Mouse (Mus musculus): Measurements from ENCODE around the gene Ptprcap. TPM values are rescaled to one million over a fixed set of nuclear protein-coding genes. Genes with fewer than 3 reads are reported as not detected.

Ptprcap gene
- polyA plus RNA-seq (2021; fragmentation: Nextera tagmentation) = 0.72 and 1.4 TPM in 2 replicates
- long read RNA-seq, experiment 1 = 0 reads
- long read RNA-seq, experiment 2, partial matches to known transcripts = 0 of 4 reads
- long read RNA-seq, experiment 2, other reads (novel, unspliced or antisense) = 2 of 4 reads

GRCm38 (mm10) chr19:4153232-4153654, at the start of gene Ptprcap:
Ptprcap (plus strand) TSS chr19:4153604.

DNA sequence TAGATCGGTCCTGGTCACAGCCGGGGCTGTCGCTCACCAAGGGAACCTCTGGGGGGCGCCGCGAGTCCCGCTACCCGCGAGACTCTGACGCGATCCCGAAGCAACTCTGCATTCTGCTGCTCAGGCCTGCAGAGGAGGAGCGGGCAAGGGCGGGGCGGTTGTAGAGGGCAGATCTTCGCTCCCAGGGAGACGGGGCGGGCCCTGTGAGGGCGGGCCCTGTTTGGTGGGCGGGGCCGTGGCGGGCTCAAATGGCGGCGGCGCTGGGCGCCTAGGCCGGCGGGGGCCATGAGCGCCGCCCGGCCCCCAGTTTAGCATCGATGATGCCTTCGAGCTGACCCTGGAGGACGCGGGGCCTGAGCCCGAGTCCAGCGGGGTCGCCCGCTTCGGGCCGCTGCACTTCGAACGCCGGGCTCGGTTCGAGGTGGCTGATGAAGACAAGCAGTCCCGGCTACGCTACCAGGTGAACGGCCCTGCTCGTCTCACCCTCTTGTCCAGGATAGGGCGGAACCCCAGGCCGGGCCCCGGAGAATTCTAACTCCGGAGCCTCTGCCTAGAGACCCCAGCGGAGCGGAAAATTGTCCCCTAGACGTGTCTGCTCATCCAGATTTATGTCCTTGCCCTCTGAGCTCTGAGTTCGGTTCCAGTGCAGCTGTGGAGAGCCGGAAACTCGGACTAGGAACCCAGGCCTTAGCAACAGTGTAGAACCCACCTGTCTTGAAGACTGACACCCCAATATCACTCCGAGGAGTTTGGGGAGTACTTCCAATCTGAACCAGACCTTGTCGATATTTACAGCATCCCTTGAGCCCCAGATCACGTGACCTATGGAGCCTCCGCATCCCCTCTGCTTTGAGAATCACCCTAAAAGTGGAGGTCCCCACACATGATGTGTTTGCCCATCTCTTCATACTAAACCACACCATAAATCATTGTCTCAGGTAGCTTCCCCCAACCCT, 27.4 kb upstream of the Ptprcap start, which contains the start of gene Aip:
Gene Aip, minus strand, starts transcription at position 118 of the 956 bp plus-strand sequence.

DNA sequence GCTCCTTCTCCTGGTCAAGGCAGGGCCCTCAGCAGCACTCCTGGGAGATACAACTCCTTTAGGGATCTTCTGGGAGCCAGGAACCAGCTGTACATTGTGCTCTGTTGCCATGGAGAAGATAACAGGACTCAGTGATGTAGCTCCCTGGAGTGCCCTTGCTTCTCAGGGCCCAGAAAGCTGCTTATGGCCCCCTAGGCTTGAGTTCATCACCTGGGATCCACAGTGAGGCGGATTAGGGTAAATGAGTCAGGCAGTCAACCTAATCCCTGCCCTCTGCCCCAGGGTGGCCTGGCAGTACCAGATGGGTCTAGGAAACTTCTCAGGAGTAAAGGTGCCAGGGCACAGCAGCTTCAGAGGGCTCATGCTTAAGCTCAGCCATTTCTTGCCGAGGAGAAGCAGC, 14.0 kb upstream of the Ptprcap start, which contains the start of gene Gpr152:
Gene Gpr152, plus strand, starts transcription at position 342 of the 400 bp plus-strand sequence.

DNA sequence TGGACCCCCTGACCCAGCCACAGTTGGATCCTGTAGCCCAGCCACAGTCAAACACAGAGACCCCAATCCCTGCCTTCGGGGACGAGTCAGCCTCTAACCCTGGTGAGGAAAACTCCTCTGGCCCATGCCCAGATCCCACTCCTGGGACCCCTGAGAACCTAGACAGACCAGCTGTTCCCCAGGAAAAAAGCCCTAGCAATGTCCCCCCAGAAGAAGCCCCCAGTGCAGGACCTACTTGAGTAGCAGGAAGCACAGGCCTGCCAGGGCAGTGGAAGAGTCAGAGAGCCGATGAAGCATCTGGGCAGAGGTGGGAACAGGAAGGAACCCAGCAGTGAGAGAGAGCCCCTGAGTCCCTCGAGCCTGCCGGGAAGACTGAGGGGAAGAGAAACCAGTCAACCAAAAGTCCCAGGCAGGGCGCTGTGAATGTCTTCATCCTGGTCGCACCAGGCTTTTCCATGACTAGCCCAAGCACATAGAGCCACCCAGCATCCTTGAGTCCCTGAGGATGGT, 9.6 kb upstream of the Ptprcap start, which contains the start of gene Cabp4:
Gene Cabp4, minus strand, starts transcription at position 275 of the 510 bp plus-strand sequence.

DNA sequence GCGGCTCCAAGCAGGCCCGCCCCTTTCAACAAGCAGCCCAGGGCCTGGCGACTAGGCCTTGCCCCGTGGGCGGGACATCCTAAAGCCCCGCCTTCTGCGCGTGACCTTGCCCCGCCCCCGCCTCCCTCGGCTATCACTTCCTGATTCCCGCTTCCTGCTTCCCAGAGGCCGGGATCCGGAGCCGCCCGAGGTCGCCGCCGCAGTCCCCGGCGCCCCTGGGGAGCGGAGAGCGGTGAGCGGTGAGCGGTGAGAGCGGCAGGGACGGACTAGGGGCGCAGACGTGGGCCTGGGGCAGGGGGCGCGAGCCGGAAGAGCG, 5.0 kb upstream of the Ptprcap start, which contains the start of gene Coro1b:
Gene Coro1b, plus strand, starts transcription at position 129 of the 316 bp plus-strand sequence.

DNA sequence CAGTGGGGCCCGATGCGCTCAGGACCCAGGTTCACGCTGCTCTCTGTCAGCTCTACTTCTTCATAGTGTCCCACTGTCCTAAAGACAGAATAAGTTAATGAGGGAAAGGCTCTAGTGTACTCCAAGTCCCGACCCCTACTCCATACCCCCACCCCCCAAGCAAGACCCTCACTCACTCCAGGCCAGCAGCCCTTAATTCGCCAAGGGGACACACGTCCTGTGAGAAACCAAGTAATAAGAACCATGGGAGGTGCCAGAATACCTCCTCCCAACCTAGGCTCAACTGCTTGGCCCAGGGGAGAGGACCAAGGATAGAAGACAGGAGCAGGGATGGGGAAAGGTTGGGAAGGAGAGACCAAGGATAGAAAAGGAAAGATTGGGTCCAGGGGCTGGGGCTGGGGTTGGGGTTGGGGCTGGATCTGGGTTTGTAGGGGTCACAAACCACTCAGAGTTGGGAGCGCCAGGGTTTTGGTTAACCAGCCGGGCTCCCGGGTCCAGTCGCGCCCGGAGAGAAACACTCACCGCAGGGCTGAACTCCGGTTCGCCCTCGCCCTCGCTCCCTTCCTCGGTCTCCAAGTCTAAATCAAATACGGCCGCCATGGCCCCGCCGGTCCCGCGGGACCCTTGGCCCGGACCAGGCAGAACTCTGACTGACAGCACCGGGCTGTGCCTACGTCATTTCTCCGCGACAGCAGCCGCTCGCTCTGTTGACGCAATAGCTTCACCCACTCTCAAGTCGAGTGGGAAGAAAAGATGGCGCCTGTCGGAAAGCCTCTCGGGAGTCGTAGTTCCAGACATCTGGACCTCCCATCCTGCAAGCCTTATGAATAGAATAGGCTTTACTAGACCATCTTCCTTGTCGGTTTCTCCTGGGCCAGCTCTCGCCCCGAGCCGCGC, 9.5 kb downstream of the Ptprcap start, which contains the start of gene Rps6kb2:
Gene Rps6kb2, minus strand, starts transcription at position 709 of the 897 bp plus-strand sequence.

DNA sequence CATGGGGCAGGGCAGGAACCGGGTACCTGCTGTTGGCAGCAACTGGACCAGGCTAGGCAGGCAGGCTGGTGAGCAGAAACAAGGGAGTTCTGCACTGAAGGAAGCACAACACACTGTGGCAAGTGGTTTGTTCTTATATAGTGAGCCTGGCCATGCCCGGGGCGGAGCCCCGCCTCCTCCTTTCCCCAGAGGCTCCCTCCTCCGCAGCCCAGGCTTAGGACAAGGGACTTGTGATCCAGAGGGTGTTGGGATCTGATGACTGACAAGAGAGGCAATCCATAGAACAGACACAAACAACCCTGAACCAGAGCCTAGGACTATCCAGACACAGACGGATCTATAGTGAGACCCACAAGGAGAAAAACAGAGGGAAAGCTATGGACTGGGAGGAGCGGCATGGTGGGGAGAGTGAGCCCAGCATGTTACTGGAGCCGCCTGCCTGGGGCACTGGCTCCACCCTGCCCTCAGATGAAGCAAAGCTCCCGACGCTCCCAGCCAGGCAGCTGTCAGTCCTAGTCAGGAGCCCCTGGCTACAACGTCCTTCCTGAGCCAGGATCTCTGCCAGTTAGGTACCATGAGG, 22.1 kb downstream of the Ptprcap start, which contains the start of gene Carns1:
Gene Carns1, minus strand, starts transcription at position 112 of the 580 bp plus-strand sequence.

DNA sequence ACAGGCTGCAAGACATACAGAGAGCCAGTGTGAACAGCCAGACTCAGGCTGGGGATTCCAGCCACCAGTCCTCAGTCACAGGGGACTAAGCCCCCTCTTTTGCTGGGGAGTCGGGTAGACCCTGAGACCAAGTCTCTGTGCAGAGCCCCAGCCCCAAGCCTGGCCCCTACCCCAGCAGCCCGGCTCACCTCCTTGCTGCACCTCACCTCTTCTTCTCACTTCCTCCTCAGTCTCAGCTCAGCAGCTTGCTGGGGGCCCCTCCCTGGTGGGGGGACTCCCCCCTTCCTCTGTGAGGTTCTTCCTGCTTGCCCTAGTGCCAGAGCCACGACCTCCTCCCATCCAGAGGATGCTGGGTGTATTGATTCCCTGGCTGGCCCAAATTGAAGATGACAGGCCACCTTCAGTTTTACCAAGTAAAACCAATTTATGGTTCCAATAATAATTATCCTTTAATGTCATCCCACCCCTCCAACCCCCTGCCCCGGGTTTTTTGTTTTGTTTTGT, 37.5 kb downstream of the Ptprcap start, which contains the start of gene Tbc1d10c:
Gene Tbc1d10c, minus strand, starts transcription at position 454 of the 504 bp plus-strand sequence.

GRCm38 (mm10) chr19:4191528-4192250, 38.3 kb downstream of the Ptprcap start, which contains the start of gene Ppp1ca:
Ppp1ca (plus strand) TSS chr19:4192065.

DNA sequence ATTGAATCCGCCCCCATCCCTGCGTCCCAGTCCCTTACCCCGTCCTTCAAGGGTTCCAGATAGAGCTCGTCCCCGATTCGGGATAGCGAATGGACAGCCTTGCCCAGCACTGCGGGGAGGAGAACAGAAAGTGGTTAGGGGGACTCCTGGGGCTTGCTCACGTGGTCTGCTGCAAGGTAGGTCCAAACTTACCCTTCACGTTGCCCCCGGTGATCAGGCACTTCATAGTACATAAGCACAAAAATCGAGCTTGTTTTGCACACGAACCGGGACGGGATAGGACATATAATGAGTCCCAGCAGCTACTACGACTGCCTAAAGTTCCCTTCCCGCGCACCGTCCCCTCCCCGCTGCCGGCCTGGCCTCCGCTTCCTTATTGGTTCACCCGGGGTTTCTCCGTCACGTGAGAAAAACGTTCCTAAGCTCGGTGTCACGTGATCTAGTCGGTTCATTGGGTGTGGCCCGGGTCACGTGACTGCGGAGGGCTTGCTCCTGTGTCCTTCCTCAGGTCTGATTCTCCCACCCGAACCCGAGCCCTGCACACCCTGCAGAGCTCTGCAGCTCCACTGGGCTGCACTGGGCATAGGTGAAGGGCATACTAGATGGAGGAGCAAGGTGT, 48.0 kb downstream of the Ptprcap start, which contains the start of gene Rad9a:
Gene Rad9a, minus strand, starts transcription at position 372 of the 619 bp plus-strand sequence.

Other genes with a start within 250 kb of the Ptprcap start
- 3.1 and 3.9 TPM in 2 replicates for gene Tcirg1, start 246.5 kb upstream of the Ptprcap start, polyA plus RNA-seq (2021; fragmentation: Nextera tagmentation)
- 579 and 589 TPM in 2 replicates for gene Ndufs8, start 240.8 kb upstream of the Ptprcap start, polyA plus RNA-seq (2021; fragmentation: Nextera tagmentation)
- 6.4 and 6.9 TPM in 2 replicates for gene Aldh3b1, start 223.8 kb upstream of the Ptprcap start, polyA plus RNA-seq (2021; fragmentation: Nextera tagmentation)
- 20.5 and 23.3 TPM in 2 replicates for gene Unc93b1, start 218.4 kb upstream of the Ptprcap start, polyA plus RNA-seq (2021; fragmentation: Nextera tagmentation)
- gene Aldh3b3, start 195.0 kb upstream of the Ptprcap start, polyA plus RNA-seq (2021; fragmentation: Nextera tagmentation) = 0.13 TPM in 1 of 2 replicates, not detected in the other
- gene Aldh3b2, start 181.3 kb upstream of the Ptprcap start, polyA plus RNA-seq (2021; fragmentation: Nextera tagmentation) = 2.0 and 2.7 TPM in 2 replicates
- 3.2 and 3.9 TPM in 2 replicates for gene Acy3, start 167.0 kb upstream of the Ptprcap start, polyA plus RNA-seq (2021; fragmentation: Nextera tagmentation)
- not detected in 2 replicates for gene Tbx10, start 160.9 kb upstream of the Ptprcap start, polyA plus RNA-seq (2021; fragmentation: Nextera tagmentation)
- gene Nudt8, start 153.0 kb upstream of the Ptprcap start, polyA plus RNA-seq (2021; fragmentation: Nextera tagmentation) = 21.4 and 23.0 TPM in 2 replicates
- 0.13 and 0.21 TPM in 2 replicates for gene Gm49405, start 153.0 kb upstream of the Ptprcap start, polyA plus RNA-seq (2021; fragmentation: Nextera tagmentation)
- 2.1 and 3.3 TPM in 2 replicates for gene Doc2g, start 150.3 kb upstream of the Ptprcap start, polyA plus RNA-seq (2021; fragmentation: Nextera tagmentation)
- 400 and 516 TPM in 2 replicates for gene Ndufv1, start 140.8 kb upstream of the Ptprcap start, polyA plus RNA-seq (2021; fragmentation: Nextera tagmentation)
- gene Gstp1, start 115.6 kb upstream of the Ptprcap start, polyA plus RNA-seq (2021; fragmentation: Nextera tagmentation) = 1,005 and 1,067 TPM in 2 replicates
- 2.2 and 7.2 TPM in 2 replicates for gene Gstp2, start 107.6 kb upstream of the Ptprcap start, polyA plus RNA-seq (2021; fragmentation: Nextera tagmentation)
- not detected in 2 replicates for gene Gstp3, start 94.0 kb upstream of the Ptprcap start, polyA plus RNA-seq (2021; fragmentation: Nextera tagmentation)
- not detected in 2 replicates for gene Cabp2, start 72.0 kb upstream of the Ptprcap start, polyA plus RNA-seq (2021; fragmentation: Nextera tagmentation)
- gene Cdk2ap2, start 56.4 kb upstream of the Ptprcap start, polyA plus RNA-seq (2021; fragmentation: Nextera tagmentation) = 52.6 and 68.9 TPM in 2 replicates
- gene Pitpnm1, start 53.6 kb upstream of the Ptprcap start, polyA plus RNA-seq (2021; fragmentation: Nextera tagmentation) = 53.9 and 65.8 TPM in 2 replicates
- 168 and 240 TPM in 2 replicates for gene Aip, start 27.7 kb upstream of the Ptprcap start, polyA plus RNA-seq (2021; fragmentation: Nextera tagmentation)
- not detected in 2 replicates for gene Gpr152, start 13.8 kb upstream of the Ptprcap start, polyA plus RNA-seq (2021; fragmentation: Nextera tagmentation)
- 0.06 and 0.11 TPM in 2 replicates for gene Cabp4, start 9.6 kb upstream of the Ptprcap start, polyA plus RNA-seq (2021; fragmentation: Nextera tagmentation)
- gene Coro1b, start 5.0 kb upstream of the Ptprcap start, polyA plus RNA-seq (2021; fragmentation: Nextera tagmentation) = 87.0 and 103 TPM in 2 replicates
- gene Rps6kb2, start 9.8 kb downstream of the Ptprcap start, polyA plus RNA-seq (2021; fragmentation: Nextera tagmentation) = 11.8 and 16.7 TPM in 2 replicates
- 4.2 and 4.3 TPM in 2 replicates for gene Carns1, start 21.9 kb downstream of the Ptprcap start, polyA plus RNA-seq (2021; fragmentation: Nextera tagmentation)
- gene Tbc1d10c, start 37.7 kb downstream of the Ptprcap start, polyA plus RNA-seq (2021; fragmentation: Nextera tagmentation) = 0.51 and 0.69 TPM in 2 replicates
- gene Ppp1ca, start 38.5 kb downstream of the Ptprcap start, polyA plus RNA-seq (2021; fragmentation: Nextera tagmentation) = 387 and 460 TPM in 2 replicates
- gene Rad9a, start 48.1 kb downstream of the Ptprcap start, polyA plus RNA-seq (2021; fragmentation: Nextera tagmentation) = 6.8 and 7.0 TPM in 2 replicates
- gene Clcf1, start 60.6 kb downstream of the Ptprcap start, polyA plus RNA-seq (2021; fragmentation: Nextera tagmentation) = 0.19 and 0.76 TPM in 2 replicates
- not detected in 2 replicates for gene AC109138.7, start 60.8 kb downstream of the Ptprcap start, polyA plus RNA-seq (2021; fragmentation: Nextera tagmentation)
- gene Pold4, start 78.3 kb downstream of the Ptprcap start, polyA plus RNA-seq (2021; fragmentation: Nextera tagmentation) = 31.3 and 44.7 TPM in 2 replicates
- 5.3 and 7.5 TPM in 2 replicates for gene Ssh3, start 115.6 kb downstream of the Ptprcap start, polyA plus RNA-seq (2021; fragmentation: Nextera tagmentation)
- gene Ankrd13d, start 129.5 kb downstream of the Ptprcap start, polyA plus RNA-seq (2021; fragmentation: Nextera tagmentation) = 54.6 and 59.2 TPM in 2 replicates
- gene Grk2, start 152.6 kb downstream of the Ptprcap start, polyA plus RNA-seq (2021; fragmentation: Nextera tagmentation) = 62.5 and 70.5 TPM in 2 replicates
- 8.5 and 13.1 TPM in 2 replicates for gene Kdm2a, start 244.7 kb downstream of the Ptprcap start, polyA plus RNA-seq (2021; fragmentation: Nextera tagmentation)